Mouse (Mus musculus): ENCODE data around the gene Ttc23l.

- no peak for TF ChIP-seq CTCF (IDR thresholded peaks at IDR 0.05; ENCODE audit: extremely low read depth, insufficient read depth, low read length)
- no peak for TF ChIP-seq POLR2A (IDR thresholded peaks at IDR 0.05; ENCODE audit: extremely low read depth, insufficient read depth, low read length)
Observed at GRCm38 (mm10) chr15:10506099-10506498, 52.4 kb downstream of the Ttc23l start.
